16 mouse cellular contexts compared by ENCODE assay signal in genomic region chr12:17316096-17316495, GRCm38 (mm10). TPM values are rescaled to one million over a fixed set of nuclear protein-coding genes. Genes with fewer than 3 reads are reported as not detected.
"Had no signal": no experiment of that assay in that cellular context is flagged by ENCODE, and none has a peak within 500 bp of the region (broad histone marks: within the 10 kb centered on the region; RNA-seq: fewer than 3 reads in every experiment).

No protein-coding gene starts in this region.

- H3K27ac ChIP-seq: left cerebral cortex, adult 2 months; limb, embryonic 10.5 days; liver, embryonic 15.5 days; midbrain, embryonic 12.5 days; neural tube, embryonic 13.5 days; stomach, embryonic 15.5 days had no signal

- ATAC-seq: midbrain, embryonic 16.5 days had no signal

- H3K36me3 ChIP-seq: limb, embryonic 10.5 days; liver, embryonic 15.5 days; midbrain, embryonic 12.5 days; neural tube, embryonic 13.5 days; stomach, embryonic 15.5 days had no signal

- H3K27me3 ChIP-seq: liver, embryonic 15.5 days; midbrain, embryonic 12.5 days; neural tube, embryonic 13.5 days; stomach, embryonic 15.5 days had no signal

- H3K4me2 ChIP-seq: liver, embryonic 11.5 days; liver, embryonic 15.5 days; midbrain, embryonic 12.5 days; neural tube, embryonic 13.5 days; stomach, embryonic 15.5 days had no signal

- H3K4me1 ChIP-seq: limb, embryonic 10.5 days; liver, embryonic 15.5 days; midbrain, embryonic 12.5 days; neural tube, embryonic 13.5 days; stomach, embryonic 15.5 days had no signal

- H3K9ac ChIP-seq: liver, embryonic 15.5 days; midbrain, embryonic 12.5 days; neural tube, embryonic 13.5 days; stomach, embryonic 15.5 days had no signal

- DNase-seq: kidney, adult 18-20 months; kidney, postnatal 14 days; retina, postnatal 1 day; thymus, adult 2 months; thymus, postnatal 25 days had no signal

- H3K9me3 ChIP-seq: limb, embryonic 10.5 days; liver, embryonic 15.5 days; midbrain, embryonic 12.5 days; neural tube, embryonic 13.5 days; stomach, embryonic 15.5 days had no signal

- H3K4me3 ChIP-seq: left cerebral cortex, adult 2 months; limb, embryonic 10.5 days; liver, embryonic 15.5 days; midbrain, embryonic 12.5 days; neural tube, embryonic 13.5 days; stomach, embryonic 15.5 days had no signal

RNA-seq across cellular contexts. Expression of gene Atp6v1c2, which starts 13.1 kb away (rescaled TPM):
- total RNA-seq: megakaryocyte-erythroid progenitor cell, adult 5-6 weeks had no signal
- polyA plus RNA-seq: liver, embryonic 15.5 days; spleen, adult 2 months; urinary bladder, adult 2 months had no signal
